In genomic region chr3:153802640-153803039, GRCm38 (mm10) we compare ENCODE assay signal across 26 mouse cellular contexts. TPM values are rescaled to one million over a fixed set of nuclear protein-coding genes. Genes with fewer than 3 reads are reported as not detected.
DNase-seq lines count a peak whose midpoint lies in the region; ATAC-seq and TF ChIP-seq lines count a peak whose summit lies in the region.
"Had no signal": no experiment of that assay in that cellular context is flagged by ENCODE, and none has a peak within 500 bp of the region (broad histone marks: within the 10 kb centered on the region; RNA-seq: fewer than 3 reads in every experiment).

No protein-coding gene starts in this region.

- peak overlapping the region; percentile 19 for H3K4me3 ChIP-seq in erythroblast, embryonic 14.5 days (replicated peaks)
- no peak overlapping the region for H3K4me3 ChIP-seq in liver, embryonic 14.5 days (ENCODE audit: insufficient read depth in 1 of 2, low read depth in 2 of 2, low read length in 2 of 2)
- H3K4me3 ChIP-seq: embryonic facial prominence, embryonic 13.5 days; forebrain, embryonic 10.5 days; hindbrain, embryonic 13.5 days; layer of hippocampus, adult 2 months; left cerebral cortex, adult 2 months; limb, embryonic 12.5 days; midbrain, embryonic 10.5 days had no signal

- TF ChIP-seq CTCF in liver, embryonic 14.5 days (IDR thresholded peaks at IDR 0.05; ENCODE audit: low read depth) = no peak

- peak overlapping the region; percentile 55 for H3K4me2 ChIP-seq in liver, embryonic 14.5 days (ENCODE audit: low read depth)
- H3K4me2 ChIP-seq: embryonic facial prominence, embryonic 13.5 days; hindbrain, embryonic 13.5 days; limb, embryonic 12.5 days; lung, embryonic 14.5 days had no signal

- H3K4me1 ChIP-seq in erythroblast, embryonic 14.5 days (ENCODE audit: control insufficient read depth) = peaks cover 99% of the 10 kb centered on the region
- H3K4me1 ChIP-seq in liver, embryonic 14.5 days (replicated peaks; ENCODE audit: control insufficient read depth in 2 of 2, insufficient read depth in 2 of 2, low read length in 1 of 2) = peaks cover 74 to 88% of the 10 kb centered on the region in 2 experiments

- H3K9me3 ChIP-seq in erythroblast, embryonic 14.5 days (ENCODE audit: control insufficient read depth, low read length) = no peaks in the 10 kb centered on the region
- H3K9me3 ChIP-seq in liver, embryonic 14.5 days (ENCODE audit: control insufficient read depth, low read length) = no peaks in the 10 kb centered on the region
- H3K9me3 ChIP-seq: embryonic facial prominence, embryonic 13.5 days; forebrain, embryonic 10.5 days; hindbrain, embryonic 13.5 days; limb, embryonic 12.5 days; midbrain, embryonic 10.5 days had no signal

- ATAC-seq in liver, embryonic 14.5 days (ENCODE audit: insufficient read depth) = peak; percentile 87
- ATAC-seq: inflammation-experienced regulatory T-cells, adult 6 months had no signal

- peak; percentile 86 for TF ChIP-seq EP300 in liver, embryonic 14.5 days (IDR thresholded peaks at IDR 0.05; ENCODE audit: low read depth)

- peak overlapping the region; percentile 94 for H3K27ac ChIP-seq in liver, embryonic 14.5 days
- H3K27ac ChIP-seq: embryonic facial prominence, embryonic 13.5 days; forebrain, embryonic 10.5 days; hindbrain, embryonic 13.5 days; left cerebral cortex, adult 2 months; limb, embryonic 12.5 days; midbrain, embryonic 10.5 days had no signal

- H3K36me3 ChIP-seq in erythroblast, embryonic 14.5 days (ENCODE audit: control insufficient read depth) = peaks cover 3% of the 10 kb centered on the region; the same call in 1 of the 2 replicates
- no peaks in the 10 kb centered on the region for H3K36me3 ChIP-seq in liver, embryonic 14.5 days (replicated peaks; ENCODE audit: control insufficient read depth, insufficient read depth, low read depth)
- H3K36me3 ChIP-seq: embryonic facial prominence, embryonic 13.5 days; forebrain, embryonic 10.5 days; hindbrain, embryonic 13.5 days; limb, embryonic 12.5 days; midbrain, embryonic 10.5 days had no signal

- peak overlapping the region; percentile 57 for H3K9ac ChIP-seq in liver, embryonic 14.5 days (replicated peaks)
- H3K9ac ChIP-seq: embryonic facial prominence, embryonic 13.5 days; hindbrain, embryonic 13.5 days; limb, embryonic 12.5 days; lung, embryonic 14.5 days had no signal

- 39% methylated on average over 5 of the region's 5 CpGs for WGBS in liver, embryonic 14.5 days (ENCODE audit: insufficient replicate concordance)

- intact Hi-C loops in left cerebral cortex, postnatal 36 days (cut with DNase I) = no loop called here

- H3K27me3 ChIP-seq in erythroblast, embryonic 14.5 days (ENCODE audit: control insufficient read depth) = no peaks in the 10 kb centered on the region
- H3K27me3 ChIP-seq in liver, embryonic 14.5 days (ENCODE audit: control insufficient read depth, insufficient read depth, low read length) = no peaks in the 10 kb centered on the region
- H3K27me3 ChIP-seq: embryonic facial prominence, embryonic 13.5 days; hindbrain, embryonic 13.5 days; limb, embryonic 12.5 days had no signal

- peak; percentile 14 to 35 for DNase-seq in spleen, postnatal 36 days (ENCODE audit: low spot score in 2 of 2)
- DNase-seq in spleen, adult 12 weeks (ENCODE audit: low spot score) = no peak
- peak; percentile 74 to 80 (median 77) for DNase-seq in liver, embryonic 14.5 days (ENCODE audit: low read depth in 3 of 3, low spot score in 3 of 3)
- no peak for DNase-seq in adrenal gland, postnatal 4 days (ENCODE audit: low spot score in 2 of 2)
- DNase-seq in left cerebral cortex, postnatal 36 days (ENCODE audit: low spot score in 2 of 2) = no peak
- no peak for DNase-seq in ovary, postnatal 10 days (ENCODE audit: low spot score)
- DNase-seq: adrenal gland, adult 2 months; cerebellum, adult 11 months; cerebellum, postnatal 14 days; kidney, adult 2 months; kidney, postnatal 10 days; lung, embryonic 14.5 days; lung, postnatal 36 days; retina, postnatal 1 day; thymus, adult 2 months had no signal

RNA-seq across cellular contexts. Expression of gene Asb17, which starts 41.4 kb away (rescaled TPM):
- not detected in 2 replicates for polyA plus RNA-seq in erythroblast, embryonic 14.5 days (2012)
- 0.88 and 1.4 TPM in 2 replicates for polyA plus RNA-seq in liver, embryonic 14.5 days (2012; rRNA removed)
- 3.9 and 5.8 TPM in 2 replicates for polyA plus RNA-seq in liver, embryonic 14.5 days (2014; fragmentation: Nextera tagmentation; extraction: Ambion mirVana)
- total RNA-seq in adrenal gland, postnatal 4 days (2021) = not detected
- total RNA-seq in left cerebral cortex, postnatal 36 days (2021) = not detected
- total RNA-seq: adrenal gland, adult 2 months; gastrocnemius, adult 18-20 months; gastrocnemius, postnatal 4 days; layer of hippocampus, adult 2 months; left cerebral cortex, adult 2 months had no signal
- polyA plus RNA-seq: adrenal gland, adult 2 months; inflammation-experienced regulatory T-cells, adult 6 months; thymus, adult 2 months had no signal

Comparison
In these comparisons a context has a peak if more than half of its experiments do, and no peak if none do; other contexts are left out.
1. DNase-seq: peak in spleen, postnatal 36 days (2 of 2) and liver, embryonic 14.5 days (3 of 3); none in spleen, adult 12 weeks (single experiment), adrenal gland, postnatal 4 days (0 of 2), left cerebral cortex, postnatal 36 days (0 of 2) and ovary, postnatal 10 days (single experiment).